ENCODE assay signal across 11 mouse cellular contexts in genomic region chr7:142672120-142672519, GRCm38 (mm10). TPM values are rescaled to one million over a fixed set of nuclear protein-coding genes. Genes with fewer than 3 reads are reported as not detected.
A peak's percentile ranks its signal among the peaks of the same experiment; 100 is the strongest.
DNase-seq lines count a peak whose midpoint lies in the region; ATAC-seq lines count a peak whose summit lies in the region.
"Had no signal": no experiment of that assay in that cellular context is flagged by ENCODE, and none has a peak within 500 bp of the region (broad histone marks: within the 10 kb centered on the region; RNA-seq: fewer than 3 reads in every experiment).

No protein-coding gene starts in this region.

- H3K36me3 ChIP-seq in heart, embryonic 11.5 days (ENCODE audit: control insufficient read depth, insufficient read depth, low read length) = peaks cover 12% of the 10 kb centered on the region; the same call in 1 of the 2 replicates
- peaks cover 8% of the 10 kb centered on the region for H3K36me3 ChIP-seq in embryonic facial prominence, embryonic 14.5 days (ENCODE audit: control insufficient read depth, insufficient read depth, low read length)

- no peaks in the 10 kb centered on the region for H3K4me1 ChIP-seq in heart, embryonic 11.5 days (ENCODE audit: control insufficient read depth, insufficient read depth, low read length)
- no peaks in the 10 kb centered on the region for H3K4me1 ChIP-seq in embryonic facial prominence, embryonic 14.5 days (ENCODE audit: control insufficient read depth, insufficient read depth, low read length)
- H3K4me1 ChIP-seq: neural tube, embryonic 12.5 days had no signal

- peaks cover 33% of the 10 kb centered on the region for H3K9me3 ChIP-seq in heart, embryonic 11.5 days (replicated peaks; ENCODE audit: control insufficient read depth, low read length)
- H3K9me3 ChIP-seq in embryonic facial prominence, embryonic 14.5 days (ENCODE audit: control insufficient read depth, low read length) = peaks cover 28% of the 10 kb centered on the region

- no peak overlapping the region for H3K4me3 ChIP-seq in heart, embryonic 11.5 days (ENCODE audit: low read depth, low read length)
- no peak overlapping the region for H3K4me3 ChIP-seq in embryonic facial prominence, embryonic 14.5 days (ENCODE audit: low read depth, low read length)
- H3K4me3 ChIP-seq: neural tube, embryonic 12.5 days had no signal

- 14% methylated on average over 4 of the region's 4 CpGs for WGBS in heart, embryonic 11.5 days (ENCODE audit: insufficient replicate concordance)
- WGBS in embryonic facial prominence, embryonic 14.5 days = 16% methylated on average over 4 of the region's 4 CpGs

- no peak for ATAC-seq in heart, embryonic 11.5 days (replicated peaks; ENCODE audit: insufficient number of reproducible peaks, low FRiP score, low TSS enrichment)
- ATAC-seq in embryonic facial prominence, embryonic 14.5 days (ENCODE audit: low read depth) = no peak

- no peak overlapping the region for H3K4me2 ChIP-seq in heart, embryonic 11.5 days
- no peak overlapping the region for H3K4me2 ChIP-seq in embryonic facial prominence, embryonic 14.5 days (ENCODE audit: low read depth, low read length)
- H3K4me2 ChIP-seq: neural tube, embryonic 12.5 days had no signal

- no peak overlapping the region for H3K9ac ChIP-seq in heart, embryonic 11.5 days (ENCODE audit: low read depth, low read length)
- no peak overlapping the region for H3K9ac ChIP-seq in embryonic facial prominence, embryonic 14.5 days (ENCODE audit: low read depth, low read length)
- H3K9ac ChIP-seq: neural tube, embryonic 12.5 days had no signal

- no peaks in the 10 kb centered on the region for H3K27me3 ChIP-seq in heart, embryonic 11.5 days (ENCODE audit: control insufficient read depth, insufficient read depth, low read length)
- no peaks in the 10 kb centered on the region for H3K27me3 ChIP-seq in embryonic facial prominence, embryonic 14.5 days (replicated peaks; ENCODE audit: control insufficient read depth, insufficient read depth, low read length)

- DNase-seq in heart, adult 8-10 months (ENCODE audit: low spot score) = peak; percentile 38
- DNase-seq in 416B (ENCODE audit: low read depth) = peak; percentile 53
- peak; percentile 68 for DNase-seq in R1 (ENCODE audit: low read depth, low spot score)
- peak; percentile 61 for DNase-seq in embryonic facial prominence, embryonic 14.5 days (ENCODE audit: low spot score)
- peak; percentile 55 to 83 for DNase-seq in layer of hippocampus, adult 18-20 months (ENCODE audit: low spot score in 2 of 2)
- peak; percentile 24 for DNase-seq in lung, postnatal 25 days (ENCODE audit: low spot score)
- DNase-seq in spleen, postnatal 4 days (ENCODE audit: low spot score in 2 of 2) = no peak

- H3K27ac ChIP-seq in heart, embryonic 11.5 days (ENCODE audit: low read depth, low read length) = no peak overlapping the region
- H3K27ac ChIP-seq in embryonic facial prominence, embryonic 14.5 days (replicated peaks; ENCODE audit: low read depth, low read length) = no peak overlapping the region
- H3K27ac ChIP-seq: neural tube, embryonic 12.5 days had no signal

RNA-seq across cellular contexts. Expression of gene Gm49394, which starts 2.4 kb away (rescaled TPM):
- total RNA-seq in heart, adult 8-10 months (2022) = under 1 TPM in 1 of 4 experiments, not detected in 3; 0.09 TPM
- polyA plus RNA-seq in heart, embryonic 11.5 days (2014; fragmentation: Nextera tagmentation; extraction: Ambion mirVana) = 0.16 and 0.37 TPM in 2 replicates
- 0.55 and 0.63 TPM in 2 replicates for polyA plus RNA-seq in embryonic facial prominence, embryonic 14.5 days (2014; fragmentation: Nextera tagmentation; extraction: Ambion mirVana)
- total RNA-seq in layer of hippocampus, adult 18-20 months (2021) = under 1 TPM; 0.10 to 0.20 TPM
- total RNA-seq: adrenal gland, adult 18-20 months; hematopoietic stem cell, adult 5-6 weeks had no signal
- polyA plus RNA-seq: neural tube, embryonic 12.5 days had no signal

RNA-seq across cellular contexts. Expression of gene Igf2, which starts 5.5 kb away (rescaled TPM):
- 10 to 100 TPM; 53.1 to 76.2 (median 63.4) TPM for total RNA-seq in heart, adult 8-10 months (2022)
- polyA plus RNA-seq in heart, embryonic 11.5 days (2014; fragmentation: Nextera tagmentation; extraction: Ambion mirVana) = 1,098 and 1,138 TPM in 2 replicates
- 1,478 and 1,518 TPM in 2 replicates for polyA plus RNA-seq in embryonic facial prominence, embryonic 14.5 days (2014; fragmentation: Nextera tagmentation; extraction: Ambion mirVana)
- total RNA-seq in layer of hippocampus, adult 18-20 months (2021) = 10 to 100 TPM; 42.7 to 46.4 TPM
- total RNA-seq: hematopoietic stem cell, adult 5-6 weeks had no signal

Comparison
In these comparisons a context has a peak if more than half of its experiments do, and no peak if none do; other contexts are left out.
1. DNase-seq: peak in heart, adult 8-10 months (single experiment), 416B (single experiment), R1 (single experiment), embryonic facial prominence, embryonic 14.5 days (single experiment), layer of hippocampus, adult 18-20 months (2 of 2) and lung, postnatal 25 days (single experiment); none in spleen, postnatal 4 days (0 of 2).